Mouse (Mus musculus): ENCODE data around the gene Defb47. TPM values are rescaled to one million over a fixed set of nuclear protein-coding genes. Genes with fewer than 3 reads are reported as not detected.

Defb47 gene
- not detected for polyA plus RNA-seq (2014; fragmentation: Illumina TruSeq; extraction: RNeasy Lipid Tissue Mini Kit (QIAGEN cat#74804); ENCODE audit: low replicate concordance)

DNA sequence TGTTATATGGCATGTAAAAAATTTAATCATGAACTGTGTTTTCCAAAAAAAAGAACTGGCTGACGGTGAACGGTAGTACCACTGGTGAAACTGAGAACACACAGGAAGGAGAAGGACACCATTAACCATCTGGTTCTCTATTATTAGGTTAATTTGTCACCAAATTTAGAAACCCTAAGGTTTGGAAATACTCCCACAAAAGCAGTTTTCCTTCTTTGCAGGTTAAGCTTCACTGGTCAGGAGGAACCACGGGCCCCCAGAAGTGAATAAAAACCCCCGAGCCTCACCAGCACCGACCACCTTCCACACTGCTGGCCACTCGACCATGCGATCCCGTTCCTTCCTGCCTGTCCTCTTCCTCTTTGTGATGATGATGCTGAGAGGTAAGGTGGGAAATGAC lies at the start of gene Defb47:
Defb47 (plus strand) TSS at position 301 of the 400 bp plus-strand sequence.

DNA sequence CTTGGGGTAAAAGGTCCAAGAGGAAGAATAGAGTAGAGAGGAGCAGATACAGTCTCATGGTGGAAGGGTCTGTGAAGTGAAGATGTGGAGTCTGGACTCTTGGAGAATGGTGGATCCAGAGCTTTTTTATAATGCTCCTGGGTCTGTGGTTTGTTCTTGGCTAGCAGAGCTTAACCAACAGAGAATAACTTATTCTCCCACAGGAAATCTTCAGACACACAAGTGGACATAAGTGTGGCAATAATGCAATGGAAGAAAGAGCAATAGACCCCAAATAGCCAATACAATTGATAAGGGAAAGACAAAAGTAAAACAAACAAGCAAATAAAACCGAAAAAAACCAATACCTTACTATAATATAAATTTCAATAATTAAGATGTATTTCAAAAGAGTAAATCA lies 13.5 kb upstream of the Defb47 start, which contains the start of gene Defb48:
Defb48 (minus strand) TSS at position 101 of the 400 bp plus-strand sequence.

DNA sequence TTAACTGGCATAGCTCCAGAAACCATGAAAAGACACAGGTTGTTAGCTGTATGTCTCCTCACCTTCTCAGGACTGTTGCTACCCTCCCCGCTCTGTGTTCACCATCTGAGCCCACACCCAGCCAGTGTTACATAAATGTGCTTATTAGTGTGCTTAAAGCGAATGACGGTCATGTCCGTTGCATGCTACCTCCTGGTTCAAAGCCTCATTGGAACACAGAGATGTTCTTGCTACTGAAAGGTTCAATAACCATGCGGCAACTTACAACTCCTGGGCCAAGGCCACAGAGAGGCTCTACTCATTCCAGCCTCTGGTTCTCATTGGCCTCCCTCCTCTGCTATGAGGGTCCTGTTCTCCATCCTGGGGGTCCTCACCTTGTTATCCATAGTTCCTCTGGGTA lies 13.6 kb downstream of the Defb47 start, which contains the start of gene Defb43:
Defb43 (plus strand) TSS at position 301 of the 400 bp plus-strand sequence.

DNA sequence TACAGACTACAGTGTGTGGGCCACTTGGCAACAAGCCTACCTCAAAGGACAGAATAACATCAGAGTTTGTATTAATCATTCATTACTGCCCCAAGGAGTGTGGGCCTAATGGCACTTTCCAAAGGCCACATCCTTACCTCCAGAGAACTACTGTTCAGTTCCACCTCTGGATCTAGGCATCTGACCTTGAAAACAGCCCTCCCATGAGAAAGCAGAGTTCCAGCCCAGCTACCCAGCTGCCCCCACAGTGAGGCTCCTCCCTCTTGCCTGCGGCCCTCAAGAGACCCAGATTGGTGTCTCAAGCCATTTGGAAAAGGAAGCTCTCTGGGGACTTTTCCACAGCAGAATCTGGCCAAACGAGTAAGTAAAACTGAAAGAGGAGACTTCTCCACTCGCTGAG lies 48.8 kb downstream of the Defb47 start, which contains the start of gene Defb42:
Defb42 (plus strand) TSS at position 301 of the 400 bp plus-strand sequence.

DNA sequence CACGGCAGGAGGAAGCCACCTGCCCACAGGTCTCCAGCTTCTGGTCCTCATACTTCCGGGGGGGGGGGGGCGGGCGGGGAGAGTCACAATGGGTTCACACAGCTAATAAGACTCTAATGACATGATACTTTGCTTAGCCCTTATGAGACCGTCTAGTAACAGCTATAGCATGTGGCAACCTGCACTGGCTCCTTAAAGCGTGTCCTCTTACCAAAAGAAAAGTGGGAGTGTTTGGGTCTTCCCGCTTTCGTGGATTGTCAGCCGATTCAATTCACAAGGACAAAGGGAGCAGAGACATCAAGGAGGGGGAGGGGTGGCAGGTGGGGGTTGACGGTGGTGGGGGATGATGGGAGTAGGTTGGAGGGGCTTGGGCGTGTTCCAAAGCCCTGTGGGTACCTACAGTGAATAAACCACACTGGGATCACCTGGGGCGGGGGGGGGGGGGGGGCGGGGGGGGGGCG lies 52.1 kb downstream of the Defb47 start, which contains the start of gene Defb30:
Defb30 (minus strand) TSS at position 51 of the 461 bp plus-strand sequence.

Other genes starting within 250 kb of the Defb47 start
- gene Ints6, start 236.9 kb upstream of the Defb47 start, polyA plus RNA-seq (2014; fragmentation: Illumina TruSeq; extraction: RNeasy Lipid Tissue Mini Kit (QIAGEN cat#74804); ENCODE audit: low replicate concordance) = 54.0 TPM
- gene Wdfy2, start 160.4 kb upstream of the Defb47 start, polyA plus RNA-seq (2014; fragmentation: Illumina TruSeq; extraction: RNeasy Lipid Tissue Mini Kit (QIAGEN cat#74804); ENCODE audit: low replicate concordance) = 6.8 TPM
- not detected for gene Defb48, start 13.6 kb upstream of the Defb47 start, polyA plus RNA-seq (2014; fragmentation: Illumina TruSeq; extraction: RNeasy Lipid Tissue Mini Kit (QIAGEN cat#74804); ENCODE audit: low replicate concordance)
- not detected for gene Defb43, start 13.7 kb downstream of the Defb47 start, polyA plus RNA-seq (2014; fragmentation: Illumina TruSeq; extraction: RNeasy Lipid Tissue Mini Kit (QIAGEN cat#74804); ENCODE audit: low replicate concordance)
- gene Defb42, start 48.9 kb downstream of the Defb47 start, polyA plus RNA-seq (2014; fragmentation: Illumina TruSeq; extraction: RNeasy Lipid Tissue Mini Kit (QIAGEN cat#74804); ENCODE audit: low replicate concordance) = not detected
- not detected for gene Defb30, start 51.9 kb downstream of the Defb47 start, polyA plus RNA-seq (2014; fragmentation: Illumina TruSeq; extraction: RNeasy Lipid Tissue Mini Kit (QIAGEN cat#74804); ENCODE audit: low replicate concordance)

All from small intestine, adult 10 weeks (tissue).